Mouse (Mus musculus) cerebellum, adult 2 months (tissue): ENCODE measurements around the gene Alkbh6. TPM values are rescaled to one million over a fixed set of nuclear protein-coding genes. Genes with fewer than 3 reads are reported as not detected.

Experiments
- DNase-seq, 2 experiments: peaks; one replicate each; pipeline ENCODE4 v3.0.0; 2021
- H3K27ac ChIP-seq: fragments of 200-500 bp; 2 replicates; pipeline ENCODE4 v1.5.1; 2012; ENCODE audit warnings: low read length, control low read depth, inconsistent platforms; ENCODE audit not compliant: insufficient read depth
- H3K27me3 ChIP-seq: fragments of 200-500 bp; 2 replicates; pipeline ENCODE4 v1.6.1; 2012; ENCODE audit warnings: inconsistent platforms, mild to moderate bottlenecking, low read length, moderate library complexity; ENCODE audit not compliant: control insufficient read depth, insufficient read depth
- H3K4me1 ChIP-seq: fragments of 200-500 bp; 2 replicates; pipeline ENCODE4 v1.6.1; 2011; ENCODE audit warnings: low read length; ENCODE audit not compliant: control insufficient read depth, insufficient read depth
- H3K4me3 ChIP-seq: fragments of 200-500 bp; replicated peaks from 2 replicates; pipeline ENCODE3; 2011; ENCODE audit warnings: mild to moderate bottlenecking, low read depth, low read length, control low read depth; ENCODE audit not compliant: insufficient read depth
- CTCF ChIP-seq: fragments of 200-500 bp; IDR thresholded peaks from 2 replicates; pipeline ENCODE4 v1.5.1; 2011; ENCODE audit warnings: low read depth, mild to moderate bottlenecking, control low read depth, low read length, moderate library complexity, borderline replicate concordance; ENCODE audit not compliant: insufficient read depth
- POLR2A ChIP-seq: fragments of 200-500 bp; IDR thresholded peaks from 2 replicates; pipeline ENCODE4 v1.6.1; 2011; ENCODE audit warnings: low read length, control low read depth, borderline replicate concordance; ENCODE audit not compliant: insufficient read depth
- WGBS: fragments of 180-500 bp; shearing (Covaris S2); methylation state at CpG from one replicate; pipeline ENCODE4 v1.1.7; 2018; 5-methylcytosine and 5-hydroxymethylcytosine counted together
- polyA plus RNA-seq: library from polyadenylated mRNA; depleted of rRNA; stranded (reverse); fragments of >200 nt; gene quantifications from 2 replicates; pipeline ENCODE4 v1.2.3, GENCODE M21; 2012

Alkbh6 gene
- polyA plus RNA-seq, 1 experiment = 197 TPM

- no peaks in the 10 kb centered on the region for H3K4me1 ChIP-seq
- H3K27me3 ChIP-seq = no peaks in the 10 kb centered on the region
- TF ChIP-seq POLR2A (no peak), CTCF (no peak)
- H3K4me3 ChIP-seq = peak overlapping the region; percentile 79
- no peak for DNase-seq
- no peak overlapping the region for H3K27ac ChIP-seq
- WGBS = 1% methylated on average over 6 of the region's 6 CpGs
Measured at GRCm38 (mm10) chr7:30279536-30279935, 29.0 kb upstream of the Alkbh6 start.

GRCm38 (mm10) chr7:30279951-30280669 lies 28.4 kb upstream of the Alkbh6 start, which contains the start of the genes Thap8 and Wdr62:
TSS of gene Thap8 (plus strand) at chr7:30280094.
TSS of gene Wdr62 (minus strand) at chr7:30280419.
- WGBS = under 1% methylated on average over 49 of the region's 49 CpGs
- Histone ChIP-seq H3K4me1 (no peaks in the 10 kb centered on the region), H3K27ac (peak within 1 kb of the TSS; percentile 85), H3K4me3 (peak within 1 kb of the TSS; percentile 79), H3K27me3 (no peaks in the 10 kb centered on the region)
- no peak for TF ChIP-seq CTCF
- no peak for TF ChIP-seq POLR2A
- DNase-seq = peak; percentile 90 to 92

- peak; percentile 86 to 87 for DNase-seq
- TF ChIP-seq POLR2A = no peak
- TF ChIP-seq CTCF = no peak
- Histone ChIP-seq H3K4me3 (peak overlapping the region; percentile 79), H3K27ac (peak overlapping the region; percentile 85), H3K4me1 (no peaks in the 10 kb centered on the region), H3K27me3 (no peaks in the 10 kb centered on the region)
- WGBS = under 1% methylated on average over 20 of the region's 20 CpGs
Measured at GRCm38 (mm10) chr7:30280670-30281138, 27.8 kb upstream of the Alkbh6 start.

- no peak for DNase-seq
- H3K27me3 ChIP-seq = no peaks in the 10 kb centered on the region
- TF ChIP-seq POLR2A (no peak), CTCF (no peak)
- WGBS = 86% methylated on average over 4 of the region's 4 CpGs
- no peak overlapping the region for H3K4me3 ChIP-seq
- no peak overlapping the region for H3K27ac ChIP-seq
- peaks cover 6% of the 10 kb centered on the region; the same call in 1 of the 2 replicates for H3K4me1 ChIP-seq
Measured at GRCm38 (mm10) chr7:30281522-30281921, 27.0 kb upstream of the Alkbh6 start.

- Histone ChIP-seq H3K27me3 (no peaks in the 10 kb centered on the region), H3K4me1 (peaks cover 17% of the 10 kb centered on the region; the same call in 1 of the 2 replicates), H3K27ac (no peak overlapping the region), H3K4me3 (no peak overlapping the region)
- peak; percentile 17; the same call in 1 of the 2 replicates for TF ChIP-seq POLR2A
- TF ChIP-seq CTCF = no peak
- DNase-seq = no peak
- 70% methylated on average over 7 of the region's 7 CpGs for WGBS
Measured at GRCm38 (mm10) chr7:30282740-30283139, 25.8 kb upstream of the Alkbh6 start.

GRCm38 (mm10) chr7:30286701-30287410 lies 21.7 kb upstream of the Alkbh6 start:
- peak; percentile 87 to 95 for DNase-seq
- Histone ChIP-seq H3K4me3 (no peak overlapping the region), H3K4me1 (peaks cover 35% of the 10 kb centered on the region), H3K27ac (peak overlapping the region; percentile 51), H3K27me3 (no peaks in the 10 kb centered on the region)
- TF ChIP-seq POLR2A (no peak), CTCF (no peak)
- WGBS = 17% methylated on average over 8 of the region's 8 CpGs

- WGBS = 29% methylated on average over 6 of the region's 6 CpGs
- Histone ChIP-seq H3K27me3 (no peaks in the 10 kb centered on the region), H3K27ac (peak overlapping the region; percentile 51; the same call in 1 of the 2 replicates), H3K4me3 (no peak overlapping the region), H3K4me1 (peaks cover 35% of the 10 kb centered on the region)
- DNase-seq = peak; percentile 53 to 70
- no peak for TF ChIP-seq CTCF
- TF ChIP-seq POLR2A = no peak
Measured at GRCm38 (mm10) chr7:30288046-30288445, 20.5 kb upstream of the Alkbh6 start.
